Mouse (Mus musculus) bone marrow, adult 2 months (tissue): Measurements from ENCODE around the gene Med16.

Experiments
- CTCF ChIP-seq: fragments of 200-500 bp; IDR thresholded peaks from 2 replicates; pipeline ENCODE4 v1.5.1; 2011; ENCODE audit warnings: low read length, control low read depth; ENCODE audit not compliant: control insufficient read depth, insufficient read depth
- POLR2A ChIP-seq: fragments of 200-500 bp; IDR thresholded peaks from 2 replicates; pipeline ENCODE4 v1.6.1; 2011; ENCODE audit warnings: low read depth, mild to moderate bottlenecking, control low read depth, low read length, borderline replicate concordance; ENCODE audit not compliant: control insufficient read depth

DNA sequence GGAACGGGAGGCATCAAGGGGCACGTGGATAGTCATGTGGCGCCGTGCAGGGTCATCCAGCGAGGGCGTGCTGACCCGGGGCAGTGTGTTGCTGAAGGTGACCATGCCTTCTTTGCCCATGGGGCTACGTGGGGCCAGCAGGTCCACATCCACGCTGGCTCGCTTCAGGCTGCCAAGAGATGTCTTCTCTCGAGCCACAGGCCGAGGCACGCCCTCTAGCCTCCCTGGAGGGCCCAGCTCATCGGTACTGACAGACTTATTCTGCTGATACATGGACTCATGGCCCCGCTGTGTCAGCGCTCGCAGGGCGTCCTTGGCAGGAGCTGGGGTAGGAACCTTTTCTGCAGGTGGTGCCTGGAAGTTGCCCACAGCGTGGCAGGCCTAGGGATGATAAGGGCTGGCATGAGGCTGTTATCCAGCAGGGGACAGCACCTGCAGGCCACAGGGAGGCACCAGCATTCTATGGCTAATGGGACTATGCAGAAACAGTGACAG is 42.9 kb downstream of the Med16 start:
- TF ChIP-seq CTCF (peak; percentile 56), POLR2A (no peak)
